Mouse (Mus musculus) small intestine, adult 2 months (tissue): Measurements from ENCODE around the gene Thnsl2. TPM values are rescaled to one million over a fixed set of nuclear protein-coding genes. Genes with fewer than 3 reads are reported as not detected.

Source experiments
- H3K27ac ChIP-seq: fragments of 200-500 bp; 2 replicates; pipeline ENCODE4 v1.5.1; 2012; ENCODE audit warnings: low read depth, low read length, control low read depth, inconsistent platforms; ENCODE audit not compliant: insufficient read depth
- H3K27me3 ChIP-seq: fragments of 200-500 bp; 2 replicates; pipeline ENCODE4 v1.6.1; 2012; ENCODE audit warnings: mild to moderate bottlenecking, moderate library complexity, low read length, inconsistent platforms; ENCODE audit not compliant: control insufficient read depth, insufficient read depth
- H3K36me3 ChIP-seq: fragments of 200-500 bp; 2 replicates; pipeline ENCODE4 v1.6.1; 2012; ENCODE audit warnings: mild to moderate bottlenecking, low read length, control low read depth, inconsistent platforms; ENCODE audit not compliant: control insufficient read depth, insufficient read depth
- H3K4me1 ChIP-seq: fragments of 200-500 bp; 2 replicates; pipeline ENCODE4 v1.6.1; 2012; ENCODE audit warnings: low read length, inconsistent platforms, mixed read lengths; ENCODE audit not compliant: control insufficient read depth, insufficient read depth, insufficient read length
- H3K4me3 ChIP-seq: fragments of 200-500 bp; 2 replicates; pipeline ENCODE4 v1.5.1; 2012; ENCODE audit warnings: low read depth, mild to moderate bottlenecking, control low read depth, inconsistent platforms, low read length, moderate library complexity
- CTCF ChIP-seq: fragments of 200-500 bp; IDR thresholded peaks from 2 replicates; pipeline ENCODE4 v1.5.1; 2012; ENCODE audit warnings: low read depth, mild to moderate bottlenecking, control low read depth, inconsistent platforms, low read length, moderate library complexity, mixed read lengths; ENCODE audit not compliant: insufficient replicate concordance, insufficient read length; ENCODE audit errors: extremely low read depth
- POLR2A ChIP-seq: fragments of 200-500 bp; IDR thresholded peaks from 2 replicates; pipeline ENCODE4 v1.6.1; 2012; ENCODE audit warnings: low read depth, mild to moderate bottlenecking, control low read depth, inconsistent platforms, low read length, moderate library complexity
- WGBS: fragments of 180-500 bp; shearing (Covaris S2); methylation state at CpG from one replicate; pipeline ENCODE4 v1.1.7; 2018; 5-methylcytosine and 5-hydroxymethylcytosine counted together
- polyA plus RNA-seq: library from polyadenylated mRNA; depleted of rRNA; stranded (reverse); fragments of >200 nt; gene quantifications from 2 replicates; pipeline ENCODE4 v1.2.3, GENCODE M21; 2012; rRNA removed

Thnsl2 gene
- polyA plus RNA-seq, 1 experiment: 23.1 TPM

DNA sequence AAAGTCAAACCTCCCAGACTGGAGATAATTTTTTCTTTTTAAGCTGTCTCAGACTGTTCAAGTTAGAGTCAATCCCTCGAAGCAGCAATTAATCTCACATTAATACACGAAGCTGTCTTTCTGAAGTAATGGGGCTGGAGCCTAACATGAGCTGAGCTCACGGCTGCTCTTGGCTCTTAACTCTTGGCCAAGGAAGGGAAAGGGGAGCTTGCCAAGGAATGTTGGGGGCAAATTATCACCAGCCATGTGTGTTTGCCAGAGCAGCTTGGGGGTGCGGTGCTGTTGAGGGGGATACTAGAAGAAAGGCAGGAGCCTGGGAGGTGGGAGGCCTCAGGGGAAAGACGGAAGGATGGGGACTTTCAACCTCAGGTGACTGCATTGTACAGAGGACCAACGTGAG is 63.0 kb downstream of the Thnsl2 start:
- Histone ChIP-seq H3K4me3 (no peak overlapping the region), H3K4me1 (no peaks in the 10 kb centered on the region), H3K27me3 (no peaks in the 10 kb centered on the region), H3K27ac (no peak overlapping the region), H3K36me3 (no peaks in the 10 kb centered on the region)
- WGBS: 74% methylated on average over 6 of the region's 6 CpGs
- TF ChIP-seq CTCF (no peak), POLR2A (no peak)

Other genes with a start within 250 kb of the Thnsl2 start
- gene Tex37, start 225.5 kb downstream of the Thnsl2 start, polyA plus RNA-seq: not detected in 2 replicates
- gene Foxi3, start 187.9 kb downstream of the Thnsl2 start, polyA plus RNA-seq: not detected in 2 replicates
- 100 and 118 TPM in 2 replicates for gene Fabp1, start 55.4 kb upstream of the Thnsl2 start, polyA plus RNA-seq
- gene Krcc1, start 127.2 kb upstream of the Thnsl2 start, polyA plus RNA-seq: 2.7 and 6.9 TPM in 2 replicates
- 0.04 TPM in 1 of 2 replicates, not detected in the other for gene Smyd1, start 177.8 kb upstream of the Thnsl2 start, polyA plus RNA-seq
- gene Cd8b1, start 178.3 kb upstream of the Thnsl2 start, polyA plus RNA-seq: 1.3 and 1.9 TPM in 2 replicates
- gene Cd8a, start 229.0 kb upstream of the Thnsl2 start, polyA plus RNA-seq: 4.2 and 6.4 TPM in 2 replicates